25 mouse cellular contexts compared by ENCODE assay signal in genomic region chr16:78859006-78859405, GRCm38 (mm10).
DNase-seq lines count a peak whose midpoint lies in the region; ATAC-seq and TF ChIP-seq lines count a peak whose summit lies in the region.
"Had no signal": no experiment of that assay in that cellular context is flagged by ENCODE, and none has a peak within 500 bp of the region (broad histone marks: within the 10 kb centered on the region; RNA-seq: fewer than 3 reads in every experiment).

No protein-coding gene starts in this region.

- ATAC-seq in heart, embryonic 12.5 days (ENCODE audit: insufficient number of reproducible peaks, low FRiP score) = no peak
- no peak for ATAC-seq in midbrain, postnatal 0 days (ENCODE audit: low FRiP score)
- ATAC-seq in midbrain, embryonic 11.5 days (ENCODE audit: low FRiP score) = no peak
- ATAC-seq in liver, embryonic 11.5 days (replicated peaks; ENCODE audit: low FRiP score) = no peak
- ATAC-seq in forebrain, embryonic 13.5 days = no peak
- ATAC-seq: forebrain, embryonic 15.5 days; intestine, embryonic 16.5 days had no signal

- no peak overlapping the region for H3K4me2 ChIP-seq in heart, embryonic 12.5 days
- no peak overlapping the region for H3K4me2 ChIP-seq in midbrain, postnatal 0 days (ENCODE audit: low read depth, low read length, poor library complexity, severe bottlenecking)
- H3K4me2 ChIP-seq in midbrain, embryonic 11.5 days = no peak overlapping the region
- H3K4me2 ChIP-seq in liver, embryonic 11.5 days = no peak overlapping the region
- H3K4me2 ChIP-seq in forebrain, embryonic 13.5 days = no peak overlapping the region
- H3K4me2 ChIP-seq: forebrain, embryonic 15.5 days; heart, embryonic 13.5 days; limb, embryonic 15.5 days; lung, embryonic 15.5 days; stomach, embryonic 15.5 days had no signal

- no peaks in the 10 kb centered on the region for H3K36me3 ChIP-seq in heart, embryonic 12.5 days
- no peaks in the 10 kb centered on the region for H3K36me3 ChIP-seq in midbrain, postnatal 0 days (ENCODE audit: insufficient read depth, low read length)
- no peaks in the 10 kb centered on the region for H3K36me3 ChIP-seq in midbrain, embryonic 11.5 days (ENCODE audit: control insufficient read depth, insufficient read depth, low read length)
- no peaks in the 10 kb centered on the region for H3K36me3 ChIP-seq in liver, embryonic 11.5 days (ENCODE audit: control insufficient read depth, insufficient read depth, low read length)
- H3K36me3 ChIP-seq in forebrain, embryonic 13.5 days (ENCODE audit: poor library complexity, severe bottlenecking) = no peaks in the 10 kb centered on the region
- H3K36me3 ChIP-seq: forebrain, embryonic 15.5 days; heart, embryonic 13.5 days; limb, embryonic 10.5 days; limb, embryonic 15.5 days; lung, embryonic 15.5 days; midbrain, embryonic 10.5 days; stomach, embryonic 15.5 days had no signal

- whole genome bisulfite sequencing in heart, embryonic 12.5 days = 68% methylated on average over 4 of the region's 4 CpGs
- 82% methylated on average over 4 of the region's 4 CpGs for WGBS in midbrain, postnatal 0 days
- 92% methylated on average over 4 of the region's 4 CpGs for WGBS in midbrain, embryonic 11.5 days
- 75% methylated on average over 4 of the region's 4 CpGs for WGBS in liver, embryonic 11.5 days
- 87% methylated on average over 4 of the region's 4 CpGs for WGBS in forebrain, embryonic 13.5 days

- no peak overlapping the region for H3K27ac ChIP-seq in heart, embryonic 12.5 days (ENCODE audit: poor library complexity, severe bottlenecking)
- H3K27ac ChIP-seq in midbrain, postnatal 0 days (ENCODE audit: low read depth, low read length) = no peak overlapping the region
- no peak overlapping the region for H3K27ac ChIP-seq in midbrain, embryonic 11.5 days (ENCODE audit: low read depth, low read length)
- no peak overlapping the region for H3K27ac ChIP-seq in liver, embryonic 11.5 days (ENCODE audit: low read depth, low read length)
- H3K27ac ChIP-seq in forebrain, embryonic 13.5 days = no peak overlapping the region
- H3K27ac ChIP-seq: forebrain, embryonic 15.5 days; heart, embryonic 13.5 days; limb, embryonic 10.5 days; limb, embryonic 15.5 days; liver, embryonic 14.5 days; lung, embryonic 15.5 days; midbrain, embryonic 10.5 days; stomach, embryonic 15.5 days had no signal

- H3K4me3 ChIP-seq in heart, embryonic 12.5 days = no peak overlapping the region
- no peak overlapping the region for H3K4me3 ChIP-seq in midbrain, postnatal 0 days (ENCODE audit: low read depth, low read length)
- H3K4me3 ChIP-seq in midbrain, embryonic 11.5 days (ENCODE audit: low read depth, low read length) = no peak overlapping the region
- H3K4me3 ChIP-seq in liver, embryonic 11.5 days (ENCODE audit: low read depth, low read length) = no peak overlapping the region
- no peak overlapping the region for H3K4me3 ChIP-seq in forebrain, embryonic 13.5 days
- H3K4me3 ChIP-seq: forebrain, embryonic 15.5 days; heart, embryonic 13.5 days; limb, embryonic 10.5 days; limb, embryonic 15.5 days; lung, embryonic 15.5 days; midbrain, embryonic 10.5 days; stomach, embryonic 15.5 days had no signal

- TF ChIP-seq CTCF in midbrain, postnatal 0 days (IDR thresholded peaks at IDR 0.05) = no peak

- no peaks in the 10 kb centered on the region for H3K9me3 ChIP-seq in heart, embryonic 12.5 days (replicated peaks)
- H3K9me3 ChIP-seq in midbrain, postnatal 0 days (ENCODE audit: low read length) = no peaks in the 10 kb centered on the region
- no peaks in the 10 kb centered on the region for H3K9me3 ChIP-seq in midbrain, embryonic 11.5 days (ENCODE audit: control insufficient read depth, low read length)
- H3K9me3 ChIP-seq in liver, embryonic 11.5 days (ENCODE audit: control insufficient read depth, low read length) = no peaks in the 10 kb centered on the region
- no peaks in the 10 kb centered on the region for H3K9me3 ChIP-seq in forebrain, embryonic 13.5 days (replicated peaks)
- H3K9me3 ChIP-seq: forebrain, embryonic 15.5 days; heart, embryonic 13.5 days; limb, embryonic 10.5 days; limb, embryonic 15.5 days; lung, embryonic 15.5 days; midbrain, embryonic 10.5 days; stomach, embryonic 15.5 days had no signal

- H3K9ac ChIP-seq in heart, embryonic 12.5 days = no peak overlapping the region
- no peak overlapping the region for H3K9ac ChIP-seq in midbrain, postnatal 0 days (replicated peaks; ENCODE audit: low read length, poor library complexity, severe bottlenecking)
- no peak overlapping the region for H3K9ac ChIP-seq in midbrain, embryonic 11.5 days (ENCODE audit: low read length)
- H3K9ac ChIP-seq in liver, embryonic 11.5 days (ENCODE audit: low read depth, low read length) = no peak overlapping the region
- H3K9ac ChIP-seq in forebrain, embryonic 13.5 days = no peak overlapping the region
- H3K9ac ChIP-seq: forebrain, embryonic 15.5 days; heart, embryonic 13.5 days; limb, embryonic 15.5 days; liver, embryonic 14.5 days; lung, embryonic 15.5 days; stomach, embryonic 15.5 days had no signal

- peak; percentile 3 for DNase-seq in adrenal gland, postnatal 10 days
- no peak for DNase-seq in adrenal gland, adult 18-20 months (ENCODE audit: low spot score in 2 of 2)
- peak; percentile 3 to 4 for DNase-seq in heart, adult 9 months (ENCODE audit: low spot score in 2 of 2)
- DNase-seq in midbrain, postnatal 0 days (ENCODE audit: low spot score) = peak; percentile 10
- DNase-seq in midbrain, embryonic 11.5 days (ENCODE audit: low spot score, missing footprints) = no peak
- DNase-seq in liver, embryonic 11.5 days (ENCODE audit: low spot score) = no peak
- DNase-seq: adrenal gland, postnatal 14 days; cerebellum, adult 18-20 months; gastrocnemius, postnatal 25 days; kidney, adult 8-10 months; kidney, postnatal 10 days; retina, postnatal 1 day; right cerebral cortex, postnatal 14 days had no signal

- no peaks in the 10 kb centered on the region for H3K4me1 ChIP-seq in heart, embryonic 12.5 days (replicated peaks)
- H3K4me1 ChIP-seq in midbrain, postnatal 0 days (ENCODE audit: insufficient read depth, low read length) = no peaks in the 10 kb centered on the region
- H3K4me1 ChIP-seq in midbrain, embryonic 11.5 days (ENCODE audit: control insufficient read depth, insufficient read depth, low read length) = no peaks in the 10 kb centered on the region
- H3K4me1 ChIP-seq in liver, embryonic 11.5 days (replicated peaks; ENCODE audit: control insufficient read depth, insufficient read depth, low read length) = no peaks in the 10 kb centered on the region
- no peaks in the 10 kb centered on the region for H3K4me1 ChIP-seq in forebrain, embryonic 13.5 days
- H3K4me1 ChIP-seq: forebrain, embryonic 15.5 days; heart, embryonic 13.5 days; limb, embryonic 10.5 days; limb, embryonic 15.5 days; lung, embryonic 15.5 days; midbrain, embryonic 10.5 days; stomach, embryonic 15.5 days had no signal

- no peaks in the 10 kb centered on the region for H3K27me3 ChIP-seq in heart, embryonic 12.5 days (replicated peaks)
- H3K27me3 ChIP-seq in midbrain, postnatal 0 days (ENCODE audit: insufficient read depth, low read length) = no peaks in the 10 kb centered on the region
- no peaks in the 10 kb centered on the region for H3K27me3 ChIP-seq in midbrain, embryonic 11.5 days (ENCODE audit: control insufficient read depth, insufficient read depth, low read length)
- no peaks in the 10 kb centered on the region for H3K27me3 ChIP-seq in liver, embryonic 11.5 days (replicated peaks; ENCODE audit: control insufficient read depth, insufficient read depth, low read length)
- no peaks in the 10 kb centered on the region for H3K27me3 ChIP-seq in forebrain, embryonic 13.5 days
- H3K27me3 ChIP-seq: CH12.LX; forebrain, embryonic 15.5 days; heart, embryonic 13.5 days; limb, embryonic 15.5 days; lung, embryonic 15.5 days; stomach, embryonic 15.5 days had no signal

Comparison
In these comparisons a context has a peak if more than half of its experiments do, and no peak if none do; other contexts are left out.
1. DNase-seq: peak in adrenal gland, postnatal 10 days (single experiment), heart, adult 9 months (2 of 2) and midbrain, postnatal 0 days (single experiment); none in adrenal gland, adult 18-20 months (0 of 2), midbrain, embryonic 11.5 days (single experiment) and liver, embryonic 11.5 days (single experiment).